Comparison of ENCODE assay signal across 11 mouse cellular contexts in the genomic region with DNA sequence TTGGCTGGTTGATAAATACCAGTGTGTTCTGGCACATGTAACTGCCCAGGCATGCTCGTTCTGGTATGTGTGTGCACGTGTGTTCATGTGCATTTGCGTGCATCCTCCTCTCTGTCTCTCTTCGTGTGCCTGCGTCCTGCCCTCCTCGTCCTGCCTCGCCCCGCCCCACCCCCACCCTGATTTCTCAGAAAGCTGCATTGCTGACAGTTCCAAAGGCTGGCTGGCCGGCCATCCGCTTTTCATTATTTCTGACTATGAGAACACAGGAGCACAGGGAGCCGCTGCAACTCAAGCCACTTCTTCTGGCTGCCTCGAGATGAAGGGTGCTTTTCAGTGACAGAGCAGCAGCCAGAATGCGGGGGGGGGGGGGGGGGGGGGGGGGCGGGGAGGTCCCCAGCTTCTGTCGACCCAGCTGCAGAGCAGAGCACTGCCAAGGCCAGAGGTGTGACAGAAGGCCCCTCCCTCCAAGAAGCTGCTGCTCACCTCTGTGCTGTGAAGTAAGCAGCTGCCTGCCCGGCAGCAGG. TPM values are rescaled to one million over a fixed set of nuclear protein-coding genes. Genes with fewer than 3 reads are reported as not detected.
DNase-seq lines count a peak whose midpoint lies in the region; ATAC-seq and TF ChIP-seq lines count a peak whose summit lies in the region.
"Had no signal": no experiment of that assay in that cellular context is flagged by ENCODE, and none has a peak within 500 bp of the region (broad histone marks: within the 10 kb centered on the region; RNA-seq: fewer than 3 reads in every experiment).

No protein-coding gene starts in this region.

- no peak for TF ChIP-seq CTCF in layer of hippocampus, adult 2 months (conservative IDR thresholded peaks at IDR 0.05)
- no peak for TF ChIP-seq CTCF in stomach, postnatal 0 days (IDR thresholded peaks at IDR 0.05; ENCODE audit: low read depth)

- no peaks in the 10 kb centered on the region for H3K4me1 ChIP-seq in stomach, postnatal 0 days (replicated peaks; ENCODE audit: control insufficient read depth, insufficient read depth)

- no peak overlapping the region for H3K9ac ChIP-seq in stomach, postnatal 0 days (ENCODE audit: low read length)
- H3K9ac ChIP-seq: midbrain, embryonic 12.5 days had no signal

- 27% methylated on average over 14 of the region's 16 CpGs for WGBS in stomach, postnatal 0 days

- peaks cover 18% of the 10 kb centered on the region for H3K36me3 ChIP-seq in stomach, postnatal 0 days (ENCODE audit: control insufficient read depth, insufficient read depth, low read length)

- ATAC-seq in stomach, postnatal 0 days (ENCODE audit: low FRiP score, low TSS enrichment) = no peak; the same call in 1 of the 2 replicates
- ATAC-seq: Patski had no signal

- H3K27ac ChIP-seq in layer of hippocampus, adult 2 months = peak overlapping the region; percentile 32; the same call in 1 of the 2 replicates
- H3K27ac ChIP-seq in stomach, postnatal 0 days (replicated peaks) = peak overlapping the region; percentile 35; the same call in 1 of the 2 replicates
- H3K27ac ChIP-seq: midbrain, embryonic 12.5 days had no signal

- no peak for TF ChIP-seq EP300 in stomach, postnatal 0 days (optimal IDR thresholded peaks at IDR 0.05)

- no peak for DNase-seq in layer of hippocampus, adult 2 months (ENCODE audit: low spot score in 2 of 2)
- DNase-seq in layer of hippocampus, adult 18-20 months (ENCODE audit: low spot score in 2 of 2) = no peak
- peak; percentile 77 for DNase-seq in ZHBTc4 (ENCODE audit: low read depth, low spot score)
- DNase-seq in forelimb bud, embryonic 11.5 days (ENCODE audit: low read depth, low spot score) = peak; percentile 77
- DNase-seq in stomach, postnatal 0 days (ENCODE audit: low spot score) = no peak
- DNase-seq in cerebellum, adult 9-11 months = no peak
- no peak for DNase-seq in layer of hippocampus, adult 11-12 months (ENCODE audit: low spot score)
- no peak for DNase-seq in kidney, postnatal 10 days
- DNase-seq: kidney, adult 11 months had no signal

- H3K9me3 ChIP-seq in stomach, postnatal 0 days (ENCODE audit: control insufficient read depth, low read length) = no peaks in the 10 kb centered on the region
- H3K9me3 ChIP-seq: midbrain, embryonic 12.5 days had no signal

- no peak overlapping the region for H3K4me2 ChIP-seq in stomach, postnatal 0 days (replicated peaks; ENCODE audit: low read depth)
- H3K4me2 ChIP-seq: midbrain, embryonic 12.5 days had no signal

- no peaks in the 10 kb centered on the region for H3K27me3 ChIP-seq in stomach, postnatal 0 days (ENCODE audit: control insufficient read depth, insufficient read depth, low read length)
- H3K27me3 ChIP-seq: midbrain, embryonic 12.5 days; Patski had no signal

- H3K4me3 ChIP-seq in layer of hippocampus, adult 2 months = no peak overlapping the region
- H3K4me3 ChIP-seq in stomach, postnatal 0 days (ENCODE audit: low read depth, low read length) = no peak overlapping the region
- H3K4me3 ChIP-seq: midbrain, embryonic 12.5 days had no signal

RNA-seq across cellular contexts. Expression of gene Adsl, which starts 18.2 kb away (rescaled TPM):
- total RNA-seq in layer of hippocampus, adult 2 months (2021) = 10 to 100 TPM; 24.2 to 28.0 TPM
- 10 to 100 TPM; 25.8 to 28.0 TPM for total RNA-seq in layer of hippocampus, adult 18-20 months (2021)
- 77.0 and 79.7 TPM in 2 replicates for polyA plus RNA-seq in stomach, postnatal 0 days (2015; fragmentation: Nextera tagmentation; extraction: Ambion mirVana)

RNA-seq across cellular contexts. Expression of gene Sgsm3, which starts 47.5 kb away (rescaled TPM):
- total RNA-seq in layer of hippocampus, adult 2 months (2021) = 10 to 100 TPM; 83.0 to 89.2 TPM
- 10 to 100 TPM; 74.9 to 81.7 TPM for total RNA-seq in layer of hippocampus, adult 18-20 months (2021)
- 44.8 and 49.4 TPM in 2 replicates for polyA plus RNA-seq in stomach, postnatal 0 days (2015; fragmentation: Nextera tagmentation; extraction: Ambion mirVana)

Comparison
In these comparisons a context has a peak if more than half of its experiments do, and no peak if none do; other contexts are left out.
1. DNase-seq: peak in ZHBTc4 (single experiment) and forelimb bud, embryonic 11.5 days (single experiment); none in layer of hippocampus, adult 2 months (0 of 2), layer of hippocampus, adult 18-20 months (0 of 2), stomach, postnatal 0 days (single experiment), cerebellum, adult 9-11 months (single experiment), layer of hippocampus, adult 11-12 months (single experiment) and kidney, postnatal 10 days (single experiment).